Mouse (Mus musculus) ES-Bruce4 (cell line): ENCODE measurements around the gene Clptm1.

Experiments
- CTCF ChIP-seq: IDR thresholded peaks from one replicate; pipeline ENCODE4 v1.8.1; 2011; ENCODE audit warnings: low read depth, low read length
- EP300 ChIP-seq: IDR thresholded peaks from 2 replicates; pipeline ENCODE4 v1.6.1; 2011; ENCODE audit warnings: low read depth, low read length; ENCODE audit not compliant: insufficient read depth
- POLR2A ChIP-seq: IDR thresholded peaks from one replicate; pipeline ENCODE4 v1.8.1; 2011; ENCODE audit warnings: low read length; ENCODE audit not compliant: insufficient read depth

- peak; percentile 17 for TF ChIP-seq CTCF
- 0 out of 2 replicates have a peak, but pooled peaks have one; percentile 16 for TF ChIP-seq EP300
- TF ChIP-seq POLR2A: no peak
Observed at GRCm38 (mm10) chr7:19697949-19698906, 33.4 kb upstream of the Clptm1 start.
